Mouse (Mus musculus): ENCODE measurements at regions not wholly inside any gene's neighbourhood (a gene's known extent, or its start where the extent isn't known, plus 50 kb on each side); places are given as distances from the start of the nearest gene placed in this dataset.
"Not testable (repeated sequence)": the region's sequence is repeated elsewhere in the genome, so short reads cannot be mapped to it uniquely, and the experiment has no call there.

- DNase-seq (ENCODE audit: extremely low spot score in 1 of 2, low spot score in 2 of 2), result no peak
- intact Hi-C loops (cut with DNase I), result loop anchor here (10.0 kb wide), 1 partner anchor 274 kb away; no protein-coding TSS in a partner anchor
These were observed 94.7 kb downstream of the Cxxc4 start for GRCm38 (mm10) chr3:134330943-134331342.

- intact Hi-C loops (cut with DNase I), result loop anchor here (10.0 kb wide), 1 partner anchor 273 kb away; no protein-coding TSS in a partner anchor
- no peak for DNase-seq (ENCODE audit: extremely low spot score in 1 of 2, low spot score in 2 of 2)
These were observed 95.3 kb downstream of the Cxxc4 start for GRCm38 (mm10) chr3:134331499-134332153.

GRCm38 (mm10) chr3:134339093-134339695 is 102.9 kb downstream of the Cxxc4 start:
- intact Hi-C loops (cut with DNase I), result loop anchor here (10.0 kb wide), 1 partner anchor 266 kb away; no protein-coding TSS in a partner anchor
- not testable (repeated sequence) for DNase-seq (ENCODE audit: extremely low spot score in 1 of 2, low spot score in 2 of 2)

GRCm38 (mm10) chr3:134365948-134366347 is 129.7 kb downstream of the Cxxc4 start:
- DNase-seq (ENCODE audit: extremely low spot score in 1 of 2, low spot score in 2 of 2), result no peak
- intact Hi-C loops (cut with DNase I), result no loop called here

- intact Hi-C loops (cut with DNase I), result no loop called here
- no peak for DNase-seq (ENCODE audit: extremely low spot score in 1 of 2, low spot score in 2 of 2)
These were observed 130.5 kb downstream of the Cxxc4 start for GRCm38 (mm10) chr3:134366761-134367160.

- DNase-seq (ENCODE audit: extremely low spot score in 1 of 2, low spot score in 2 of 2), result no peak
- intact Hi-C loops (cut with DNase I), result no loop called here
These were observed 132.3 kb downstream of the Cxxc4 start for GRCm38 (mm10) chr3:134368591-134368990.

DNA sequence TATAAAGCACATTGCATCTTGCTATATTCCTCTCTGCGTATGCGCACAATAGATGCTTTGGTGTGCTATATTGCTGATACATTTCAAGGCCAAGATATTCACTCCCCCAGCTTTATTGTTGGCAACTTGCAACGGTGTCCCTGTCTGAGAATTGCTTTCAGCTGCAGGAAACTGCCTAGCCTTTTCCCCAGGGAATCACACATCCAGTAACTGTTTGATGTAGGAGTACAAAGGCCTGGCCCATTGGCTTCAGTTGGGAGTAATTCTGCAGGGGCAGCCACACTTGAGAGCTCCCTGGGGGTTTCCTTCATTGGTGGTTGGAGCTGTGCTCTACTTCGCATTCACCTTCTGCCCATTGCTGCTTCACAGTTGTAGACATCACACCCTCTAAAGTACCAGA is 132.8 kb downstream of the Cxxc4 start:
- intact Hi-C loops (cut with DNase I), result no loop called here
- peak in 1 of 2 experiments; percentile 27 for DNase-seq (ENCODE audit: extremely low spot score in 1 of 2, low spot score in 2 of 2)

GRCm38 (mm10) chr3:134379549-134379948 is 143.3 kb downstream of the Cxxc4 start:
- DNase-seq (ENCODE audit: extremely low spot score in 1 of 2, low spot score in 2 of 2), result no peak
- intact Hi-C loops (cut with DNase I), result no loop called here

GRCm38 (mm10) chr3:134390472-134391336 is 154.4 kb downstream of the Cxxc4 start:
- peak in 1 of 2 experiments; percentile 20 for DNase-seq (ENCODE audit: extremely low spot score in 1 of 2, low spot score in 2 of 2)
- intact Hi-C loops (cut with DNase I), result no loop called here

- DNase-seq (ENCODE audit: extremely low spot score in 1 of 2, low spot score in 2 of 2), result no peak
- intact Hi-C loops (cut with DNase I), result no loop called here
These were observed 164.3 kb downstream of the Cxxc4 start for GRCm38 (mm10) chr3:134400395-134401090.

- intact Hi-C loops (cut with DNase I), result no loop called here
- no peak for DNase-seq (ENCODE audit: extremely low spot score in 1 of 2, low spot score in 2 of 2)
These were observed 179.5 kb downstream of the Cxxc4 start for GRCm38 (mm10) chr3:134415606-134416328.

DNA sequence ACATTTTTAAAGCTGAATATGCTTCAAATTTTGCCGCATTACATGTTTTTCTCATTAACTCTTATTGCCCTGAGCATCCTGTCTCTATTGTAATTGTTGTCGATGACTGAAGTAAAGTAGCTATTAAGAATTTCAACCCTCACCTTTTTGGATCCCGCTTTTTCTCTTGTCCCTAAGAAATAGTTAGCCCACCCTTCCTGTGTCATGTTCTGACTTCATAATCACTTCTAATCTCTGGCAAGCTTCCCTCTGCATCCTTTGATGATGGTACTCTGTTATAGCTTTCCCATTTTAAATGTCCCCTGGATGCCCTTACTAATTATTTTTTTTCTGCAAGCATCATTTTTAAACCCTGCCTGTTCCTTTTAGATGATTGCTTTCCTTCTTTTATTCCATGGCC is 191.3 kb downstream of the Cxxc4 start:
- intact Hi-C loops (cut with DNase I), result no loop called here
- no peak for DNase-seq (ENCODE audit: extremely low spot score in 1 of 2, low spot score in 2 of 2)

DNA sequence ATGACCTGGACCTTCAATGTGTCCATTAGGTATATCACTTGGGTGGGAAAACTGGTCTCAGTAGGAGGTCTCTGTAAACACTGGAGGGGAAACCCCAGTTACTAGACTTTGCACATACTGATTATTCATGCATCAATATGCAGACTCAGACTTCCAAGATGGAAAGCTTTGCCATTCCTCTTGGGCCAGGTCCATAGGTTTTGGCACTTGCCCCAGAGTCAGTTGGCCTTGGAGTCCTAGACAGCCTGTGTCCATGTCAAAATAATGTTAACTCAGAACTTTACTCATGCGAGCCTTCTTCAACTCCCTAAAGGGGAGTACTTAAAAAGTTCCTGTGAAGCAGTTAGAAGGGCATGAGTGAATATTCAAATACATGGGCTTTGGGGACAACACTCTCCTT is 230.3 kb downstream of the Cxxc4 start:
- no peak for DNase-seq (ENCODE audit: extremely low spot score in 1 of 2, low spot score in 2 of 2)
- intact Hi-C loops (cut with DNase I), result no loop called here

DNA sequence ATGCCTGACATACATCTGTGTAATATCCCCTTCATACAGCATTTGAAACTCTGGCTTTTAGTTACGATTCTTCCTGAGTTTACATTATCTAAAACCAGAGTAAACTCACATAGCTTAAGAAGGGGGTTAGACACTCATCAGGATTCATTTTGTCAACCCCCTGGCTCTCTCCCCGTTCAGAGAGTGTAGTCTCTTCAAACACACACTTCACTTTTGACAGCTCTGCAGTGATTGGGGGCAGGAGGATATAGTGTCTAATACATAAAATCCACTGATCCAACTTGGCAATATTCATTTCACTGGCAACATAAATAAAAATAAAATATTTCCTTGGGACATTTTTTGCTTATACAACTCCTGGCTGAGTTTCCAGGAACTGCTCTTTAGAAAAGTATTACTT is 251.0 kb downstream of the Cxxc4 start:
- DNase-seq (ENCODE audit: extremely low spot score in 1 of 2, low spot score in 2 of 2), result no peak
- intact Hi-C loops (cut with DNase I), result no loop called here

DNA sequence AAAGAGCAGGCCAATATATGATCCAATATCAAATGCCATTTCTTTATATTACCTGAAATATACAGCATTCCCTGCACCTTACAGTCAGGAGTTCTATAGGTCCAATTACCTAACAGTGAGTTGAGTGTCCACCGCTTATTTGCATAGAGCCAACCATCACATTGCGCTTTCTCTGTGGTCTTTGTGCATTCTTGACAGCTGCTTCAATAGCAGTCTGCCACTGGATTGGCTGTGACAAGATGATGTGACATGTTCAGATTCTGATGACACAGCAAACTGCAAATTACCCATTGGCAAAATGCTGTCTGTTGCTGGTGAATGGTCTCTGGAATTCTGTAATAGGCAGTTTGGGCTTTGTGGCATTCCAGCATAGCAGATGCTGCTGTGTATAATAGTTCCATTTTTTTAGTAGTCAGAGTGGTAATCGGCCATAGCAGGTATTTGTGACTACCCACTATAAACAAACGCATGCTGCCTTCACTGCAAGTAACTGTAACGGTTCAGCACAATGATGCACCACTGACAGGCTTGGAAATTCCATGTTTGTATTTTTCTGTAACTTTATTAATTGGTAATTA is 253.8 kb downstream of the Cxxc4 start:
- no peak for DNase-seq (ENCODE audit: extremely low spot score in 1 of 2, low spot score in 2 of 2)
- intact Hi-C loops (cut with DNase I), result no loop called here

- DNase-seq (ENCODE audit: extremely low spot score in 1 of 2, low spot score in 2 of 2), result no peak
These were observed 273.4 kb downstream of the Cxxc4 start for GRCm38 (mm10) chr3:134509702-134510101.

GRCm38 (mm10) chr3:134525795-134526194 is 289.5 kb downstream of the Cxxc4 start:
- intact Hi-C loops (cut with DNase I), result no loop called here

More at GRCm38 (mm10) chr3:134509702-134510101, 273.4 kb downstream of the Cxxc4 start:
- intact Hi-C loops (cut with DNase I), result no loop called here

DNA sequence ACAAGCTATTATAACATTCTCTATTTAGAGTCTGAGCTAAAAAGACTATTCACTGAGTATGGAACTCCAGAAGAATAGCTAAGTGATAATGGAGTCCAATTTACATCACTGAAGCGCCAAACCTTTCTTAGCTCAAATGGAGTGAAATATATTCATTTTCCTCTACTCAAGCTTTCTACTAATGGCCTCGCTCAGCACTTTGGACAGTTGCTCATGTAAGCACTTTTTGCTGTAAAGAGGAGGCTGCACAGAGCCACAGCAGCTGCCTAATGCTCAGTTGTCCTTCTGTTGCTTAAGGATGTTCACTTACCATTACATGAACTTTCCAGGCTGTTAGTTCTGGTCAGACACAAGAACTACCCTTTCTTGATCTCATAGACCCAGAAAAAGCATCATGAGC is 268.7 kb upstream of the Tacr3 start:
- DNase-seq (ENCODE audit: extremely low spot score in 1 of 2, low spot score in 2 of 2), result no peak
- intact Hi-C loops (cut with DNase I), result no loop called here

More at GRCm38 (mm10) chr3:134525795-134526194, 289.5 kb downstream of the Cxxc4 start:
- DNase-seq (ENCODE audit: extremely low spot score in 1 of 2, low spot score in 2 of 2), result no peak

Measured in left cerebral cortex, postnatal 10 days (tissue).